Mouse (Mus musculus) intestine, postnatal 0 days (tissue): ENCODE measurements at regions not wholly inside any gene's neighbourhood (a gene's known extent, or its start where the extent isn't known, plus 50 kb on each side); places are given as distances from the start of the nearest gene placed in this dataset.

Experiments used
- ATAC-seq: fragments of 200-750 bp; cut with Nextera tagmentation; 2 replicates; pipeline ENCODE4 v1.8.0; 2017; ENCODE audit warnings: mild to moderate bottlenecking, moderate TSS enrichment, moderate library complexity
- H3K27ac ChIP-seq: fragments of 300-500 bp; sonication (generic); 2 replicates; pipeline ENCODE4 v1.5.1; 2014; ENCODE audit warnings: mild to moderate bottlenecking, low read depth, low read length, moderate library complexity
- H3K27me3 ChIP-seq: fragments of 300-500 bp; sonication (generic); replicated peaks from 2 replicates; pipeline ENCODE4 v1.6.1; 2014; ENCODE audit warnings: low read length, mixed read lengths; ENCODE audit not compliant: control insufficient read depth, insufficient read depth
- H3K36me3 ChIP-seq: fragments of 300-500 bp; sonication (generic); 2 replicates; pipeline ENCODE4 v1.6.1; 2014; ENCODE audit warnings: mild to moderate bottlenecking, moderate library complexity; ENCODE audit not compliant: control insufficient read depth, insufficient read depth
- H3K4me1 ChIP-seq: fragments of 300-500 bp; sonication (generic); replicated peaks from 2 replicates; pipeline ENCODE4 v1.6.1; 2014; ENCODE audit warnings: antibody characterized with exemption, low read length, mixed read lengths; ENCODE audit not compliant: control insufficient read depth, insufficient read depth
- H3K4me2 ChIP-seq: fragments of 300-500 bp; sonication (generic); replicated peaks from 2 replicates; pipeline ENCODE4 v1.6.1; 2014; ENCODE audit warnings: low read depth, mild to moderate bottlenecking, moderate library complexity
- H3K4me3 ChIP-seq: fragments of 300-500 bp; sonication (generic); 2 replicates; pipeline ENCODE4 v1.5.1; 2014; ENCODE audit warnings: low read depth, low read length
- H3K9ac ChIP-seq: fragments of 300-500 bp; sonication (generic); 2 replicates; pipeline ENCODE4 v1.6.1; 2014; ENCODE audit warnings: mild to moderate bottlenecking, low read depth, low read length
- H3K9me3 ChIP-seq: fragments of 300-500 bp; sonication (generic); 2 replicates; pipeline ENCODE4 v1.6.1; 2016; ENCODE audit warnings: mixed run types; ENCODE audit not compliant: control insufficient read depth
- CTCF ChIP-seq: sonication (generic); IDR thresholded peaks from 2 replicates; pipeline ENCODE4 v1.5.1; 2016; ENCODE audit warnings: low read depth, mild to moderate bottlenecking, control low read depth, antibody characterized with exemption, moderate library complexity
- WGBS: fragments of 180-500 bp; shearing (Covaris S2); extraction: QIAGEN DNeasy Blood & Tissue Kit; methylation state at CpG from one replicate; pipeline ENCODE4 v1.1.7; 2014; 5-methylcytosine and 5-hydroxymethylcytosine counted together

- no peak for TF ChIP-seq CTCF
- Histone ChIP-seq H3K36me3 (no peaks in the 10 kb centered on the region), H3K27me3 (no peaks in the 10 kb centered on the region), H3K9ac (no peak overlapping the region), H3K4me1 (no peaks in the 10 kb centered on the region), H3K9me3 (no peaks in the 10 kb centered on the region), H3K27ac (no peak overlapping the region), H3K4me3 (no peak overlapping the region), H3K4me2 (no peak overlapping the region)
- 42% methylated on average over 9 of the region's 9 CpGs for WGBS
- ATAC-seq, result no peak
Observed at GRCm38 (mm10) chr9:94210467-94211249, 327.2 kb downstream of the 1190002N15Rik start.

- H3K4me2 ChIP-seq, result no peak overlapping the region
- H3K27me3 ChIP-seq, result no peaks in the 10 kb centered on the region
- no peak overlapping the region for H3K9ac ChIP-seq
- no peaks in the 10 kb centered on the region for H3K4me1 ChIP-seq
- H3K9me3 ChIP-seq, result no peaks in the 10 kb centered on the region
- no peak for TF ChIP-seq CTCF
- H3K4me3 ChIP-seq, result no peak overlapping the region
- H3K36me3 ChIP-seq, result no peaks in the 10 kb centered on the region
- ATAC-seq, result no peak
- no peak overlapping the region for H3K27ac ChIP-seq
- WGBS, result 88% methylated on average over 3 of the region's 3 CpGs
Observed at GRCm38 (mm10) chr9:94208987-94209386, 328.9 kb downstream of the 1190002N15Rik start.

GRCm38 (mm10) chr9:94200892-94201291 is 337.0 kb downstream of the 1190002N15Rik start:
- no peaks in the 10 kb centered on the region for H3K27me3 ChIP-seq
- ATAC-seq, result no peak
- 87% methylated on average over 1 of the region's 1 CpGs for WGBS
- no peak overlapping the region for H3K4me2 ChIP-seq
- H3K4me3 ChIP-seq, result no peak overlapping the region
- no peak overlapping the region for H3K9ac ChIP-seq
- H3K9me3 ChIP-seq, result no peaks in the 10 kb centered on the region
- no peaks in the 10 kb centered on the region for H3K4me1 ChIP-seq
- no peak for TF ChIP-seq CTCF
- H3K27ac ChIP-seq, result no peak overlapping the region
- no peaks in the 10 kb centered on the region for H3K36me3 ChIP-seq

- Histone ChIP-seq H3K4me2 (no peak overlapping the region), H3K9me3 (no peaks in the 10 kb centered on the region), H3K36me3 (no peaks in the 10 kb centered on the region), H3K4me1 (no peaks in the 10 kb centered on the region), H3K9ac (no peak overlapping the region), H3K4me3 (no peak overlapping the region), H3K27me3 (no peaks in the 10 kb centered on the region), H3K27ac (no peak overlapping the region)
- no peak for ATAC-seq
- no peak for TF ChIP-seq CTCF
- WGBS, result 89% methylated on average over 2 of the region's 2 CpGs
Observed at GRCm38 (mm10) chr9:94199864-94200263, 338.0 kb downstream of the 1190002N15Rik start.

GRCm38 (mm10) chr9:94191083-94191482 is 346.8 kb downstream of the 1190002N15Rik start:
- ATAC-seq, result no peak
- Histone ChIP-seq H3K27me3 (no peaks in the 10 kb centered on the region), H3K4me2 (no peak overlapping the region), H3K36me3 (no peaks in the 10 kb centered on the region), H3K4me1 (no peaks in the 10 kb centered on the region), H3K27ac (no peak overlapping the region), H3K9me3 (no peaks in the 10 kb centered on the region), H3K4me3 (no peak overlapping the region), H3K9ac (no peak overlapping the region)
- no peak for TF ChIP-seq CTCF
- WGBS, result 75% methylated on average over 3 of the region's 3 CpGs

- no peaks in the 10 kb centered on the region for H3K9me3 ChIP-seq
- no peak overlapping the region for H3K4me2 ChIP-seq
- ATAC-seq, result no peak
- no peak overlapping the region for H3K27ac ChIP-seq
- H3K4me3 ChIP-seq, result no peak overlapping the region
- H3K36me3 ChIP-seq, result no peaks in the 10 kb centered on the region
- TF ChIP-seq CTCF, result no peak
- no peak overlapping the region for H3K9ac ChIP-seq
- no peaks in the 10 kb centered on the region for H3K27me3 ChIP-seq
- WGBS, result 61% methylated on average over 2 of the region's 2 CpGs
- H3K4me1 ChIP-seq, result no peaks in the 10 kb centered on the region
Observed at GRCm38 (mm10) chr9:94189872-94190800, 347.7 kb downstream of the 1190002N15Rik start.
